In genomic region chr4:66025393-66026062, GRCm38 (mm10) we compare ENCODE assay signal across 9 mouse cellular contexts.
DNase-seq lines count a peak whose midpoint lies in the region; ATAC-seq and TF ChIP-seq lines count a peak whose summit lies in the region.
"Had no signal": no experiment of that assay in that cellular context is flagged by ENCODE, and none has a peak within 500 bp of the region (broad histone marks: within the 10 kb centered on the region; RNA-seq: fewer than 3 reads in every experiment).

No protein-coding gene starts in this region.

- no peaks in the 10 kb centered on the region for H3K36me3 ChIP-seq in kidney, postnatal 0 days (ENCODE audit: insufficient read depth, low read length)
- no peaks in the 10 kb centered on the region for H3K36me3 ChIP-seq in hindbrain, embryonic 11.5 days (ENCODE audit: control insufficient read depth, insufficient read depth, low read length)
- no peaks in the 10 kb centered on the region for H3K36me3 ChIP-seq in stomach, embryonic 16.5 days (ENCODE audit: control insufficient read depth, insufficient read depth, low read length)

- H3K4me1 ChIP-seq in kidney, postnatal 0 days (replicated peaks; ENCODE audit: insufficient read depth, low read length) = no peaks in the 10 kb centered on the region
- H3K4me1 ChIP-seq in hindbrain, embryonic 11.5 days (replicated peaks; ENCODE audit: control insufficient read depth, insufficient read depth, low read length) = 0 out of 2 replicates have a peak, but pooled peaks cover 2% of the 10 kb centered on the region
- no peaks in the 10 kb centered on the region for H3K4me1 ChIP-seq in stomach, embryonic 16.5 days (ENCODE audit: control insufficient read depth, insufficient read depth, low read length)

- H3K4me2 ChIP-seq in kidney, postnatal 0 days (ENCODE audit: low read length) = no peak overlapping the region
- no peak overlapping the region for H3K4me2 ChIP-seq in hindbrain, embryonic 11.5 days (replicated peaks; ENCODE audit: low read depth, low read length)
- H3K4me2 ChIP-seq in stomach, embryonic 16.5 days (ENCODE audit: low read depth, low read length) = no peak overlapping the region

- no peak for ATAC-seq in kidney, postnatal 0 days (replicated peaks; ENCODE audit: low FRiP score, low read depth)
- peak; percentile 51 for ATAC-seq in hindbrain, embryonic 11.5 days (ENCODE audit: low FRiP score)
- peak; percentile 29; the same call in 1 of the 2 replicates for ATAC-seq in stomach, embryonic 16.5 days (ENCODE audit: insufficient read depth, low FRiP score)

- peak; percentile 38 for DNase-seq in kidney, postnatal 0 days (ENCODE audit: low spot score)
- DNase-seq in kidney, postnatal 36 days = no peak
- DNase-seq in cerebellum, postnatal 25 days = peak; percentile 38 to 59
- DNase-seq in gastrocnemius, adult 18-20 months (ENCODE audit: low spot score) = peak; percentile 52
- peak; percentile 17 for DNase-seq in hindbrain, embryonic 11.5 days (ENCODE audit: low spot score)
- DNase-seq in lung, postnatal 25 days (ENCODE audit: low spot score) = peak; percentile 15
- no peak for DNase-seq in right cerebral cortex, postnatal 25 days

- no peaks in the 10 kb centered on the region for H3K27me3 ChIP-seq in kidney, postnatal 0 days (ENCODE audit: insufficient read depth, low read length)
- no peaks in the 10 kb centered on the region for H3K27me3 ChIP-seq in hindbrain, embryonic 11.5 days (ENCODE audit: control insufficient read depth, insufficient read depth, low read length)
- H3K27me3 ChIP-seq in stomach, embryonic 16.5 days (ENCODE audit: control insufficient read depth, insufficient read depth, low read length) = no peaks in the 10 kb centered on the region

- H3K9ac ChIP-seq in kidney, postnatal 0 days (ENCODE audit: low read depth, low read length) = no peak overlapping the region
- H3K9ac ChIP-seq in hindbrain, embryonic 11.5 days (ENCODE audit: low read depth, low read length) = no peak overlapping the region
- H3K9ac ChIP-seq in stomach, embryonic 16.5 days (ENCODE audit: low read length) = no peak overlapping the region

- no peak overlapping the region for H3K4me3 ChIP-seq in kidney, postnatal 0 days (replicated peaks; ENCODE audit: low read depth, low read length)
- H3K4me3 ChIP-seq in hindbrain, embryonic 11.5 days (ENCODE audit: low read depth, low read length) = no peak overlapping the region
- no peak overlapping the region for H3K4me3 ChIP-seq in stomach, embryonic 16.5 days (replicated peaks; ENCODE audit: low read length)
- H3K4me3 ChIP-seq: erythroblast, embryonic 14.5 days had no signal

- WGBS in kidney, postnatal 0 days = 34% methylated on average over 8 of the region's 8 CpGs
- 26% methylated on average over 8 of the region's 8 CpGs for whole genome bisulfite sequencing in hindbrain, embryonic 11.5 days
- WGBS in stomach, embryonic 16.5 days = 31% methylated on average over 8 of the region's 8 CpGs

- no peak for TF ChIP-seq CTCF in kidney, postnatal 0 days (IDR thresholded peaks at IDR 0.05; ENCODE audit: low read depth)

- no peak overlapping the region for H3K27ac ChIP-seq in kidney, postnatal 0 days
- no peak overlapping the region for H3K27ac ChIP-seq in hindbrain, embryonic 11.5 days (ENCODE audit: low read depth, low read length)
- H3K27ac ChIP-seq in stomach, embryonic 16.5 days (ENCODE audit: low read length) = peak overlapping the region; percentile 38; the same call in 1 of the 2 replicates

- no peaks in the 10 kb centered on the region for H3K9me3 ChIP-seq in kidney, postnatal 0 days (replicated peaks; ENCODE audit: low read length)
- no peaks in the 10 kb centered on the region for H3K9me3 ChIP-seq in hindbrain, embryonic 11.5 days (ENCODE audit: control insufficient read depth, low read length)
- H3K9me3 ChIP-seq in stomach, embryonic 16.5 days (replicated peaks; ENCODE audit: control insufficient read depth, low read length) = no peaks in the 10 kb centered on the region

Comparison
In these comparisons a context has a peak if more than half of its experiments do, and no peak if none do; other contexts are left out.
1. DNase-seq: peak in kidney, postnatal 0 days (single experiment), cerebellum, postnatal 25 days (2 of 2), gastrocnemius, adult 18-20 months (single experiment), hindbrain, embryonic 11.5 days (single experiment) and lung, postnatal 25 days (single experiment); none in kidney, postnatal 36 days (0 of 2) and right cerebral cortex, postnatal 25 days (single experiment).